Mouse (Mus musculus) lung, embryonic 14.5 days (tissue): ENCODE measurements around the gene Gm4070. TPM values are rescaled to one million over a fixed set of nuclear protein-coding genes. Genes with fewer than 3 reads are reported as not detected.

Source experiments
- polyA plus RNA-seq: library from polyadenylated mRNA; unstranded; fragments of >200 nt; fragmentation: Nextera tagmentation; extraction: Ambion mirVana; gene quantifications from 2 replicates; pipeline ENCODE4 v1.2.1, GENCODE M21; 2014

Gene Gm4070
- polyA plus RNA-seq, 1 experiment from 2014 or later = 0.22 TPM

Other genes starting within 250 kb of the Gm4070 start
- 372 and 377 TPM in 2 replicates for gene Ilk, start 217.4 kb downstream of the Gm4070 start, polyA plus RNA-seq
- 45.2 and 48.9 TPM in 2 replicates for gene Rrp8, start 216.6 kb downstream of the Gm4070 start, polyA plus RNA-seq
- 175 and 192 TPM in 2 replicates for gene Taf10, start 209.6 kb downstream of the Gm4070 start, polyA plus RNA-seq
- 73.7 and 78.2 TPM in 2 replicates for gene Tpp1, start 201.7 kb downstream of the Gm4070 start, polyA plus RNA-seq
- 17.7 and 20.7 TPM in 2 replicates for gene Dchs1, start 166.3 kb downstream of the Gm4070 start, polyA plus RNA-seq
- gene Mrpl17, start 142.9 kb downstream of the Gm4070 start, polyA plus RNA-seq = 384 and 388 TPM in 2 replicates